39 mouse cellular contexts compared by ENCODE assay signal in genomic region chr1:131042721-131043120, GRCm38 (mm10). TPM values are rescaled to one million over a fixed set of nuclear protein-coding genes. Genes with fewer than 3 reads are reported as not detected.
"Had no signal": no experiment of that assay in that cellular context is flagged by ENCODE, and none has a peak within 500 bp of the region (broad histone marks: within the 10 kb centered on the region; RNA-seq: fewer than 3 reads in every experiment).

No protein-coding gene starts in this region.

- H3K27me3 ChIP-seq: heart, embryonic 13.5 days; heart, embryonic 15.5 days; hindbrain, embryonic 13.5 days; hindbrain, embryonic 15.5 days; kidney, embryonic 15.5 days; limb, embryonic 12.5 days had no signal

- ATAC-seq: forebrain, postnatal 0 days; hindbrain, postnatal 0 days; intestine, embryonic 16.5 days had no signal

- H3K4me3 ChIP-seq: heart, embryonic 13.5 days; heart, embryonic 15.5 days; hindbrain, embryonic 13.5 days; hindbrain, embryonic 15.5 days; kidney, embryonic 15.5 days; limb, embryonic 10.5 days; limb, embryonic 12.5 days had no signal

- H3K9me3 ChIP-seq: heart, embryonic 13.5 days; heart, embryonic 15.5 days; hindbrain, embryonic 15.5 days; kidney, embryonic 15.5 days; limb, embryonic 10.5 days had no signal

- DNase-seq: forebrain, postnatal 0 days; gastrocnemius, postnatal 14 days; gastrocnemius, postnatal 36 days; heart, adult 18-20 months; heart, postnatal 36 days; kidney, adult 11 months; kidney, adult 2 months; kidney, adult 9 months; kidney, postnatal 14 days; kidney, postnatal 36 days; layer of hippocampus, adult 9-11 months; layer of hippocampus, postnatal 36 days; liver had no signal

- H3K9ac ChIP-seq: forebrain, postnatal 0 days; heart, embryonic 13.5 days; heart, embryonic 15.5 days; hindbrain, embryonic 13.5 days; hindbrain, embryonic 15.5 days; kidney, embryonic 15.5 days; limb, embryonic 12.5 days had no signal

- H3K36me3 ChIP-seq: heart, embryonic 13.5 days; heart, embryonic 15.5 days; hindbrain, embryonic 13.5 days; hindbrain, embryonic 15.5 days; kidney, embryonic 15.5 days; limb, embryonic 10.5 days; limb, embryonic 12.5 days had no signal

- H3K27ac ChIP-seq: heart, embryonic 13.5 days; heart, embryonic 15.5 days; hindbrain, embryonic 13.5 days; hindbrain, embryonic 15.5 days; hindbrain, postnatal 0 days; kidney, embryonic 15.5 days; kidney, postnatal 0 days; limb, embryonic 10.5 days; limb, embryonic 12.5 days had no signal

- H3K4me1 ChIP-seq: hindbrain, embryonic 13.5 days; hindbrain, embryonic 15.5 days; kidney, embryonic 15.5 days; limb, embryonic 10.5 days; limb, embryonic 12.5 days had no signal

- H3K4me2 ChIP-seq: heart, embryonic 11.5 days; heart, embryonic 13.5 days; heart, embryonic 15.5 days; hindbrain, embryonic 13.5 days; hindbrain, embryonic 15.5 days; kidney, embryonic 15.5 days; limb, embryonic 12.5 days; liver, embryonic 11.5 days had no signal

RNA-seq across cellular contexts. Expression of gene Il10, which starts 23.1 kb away (rescaled TPM):
- total RNA-seq: forebrain, postnatal 0 days; gastrocnemius, adult 18-20 months; gastrocnemius, adult 8-10 months; gastrocnemius, postnatal 14 days; gastrocnemius, postnatal 36 days; heart, adult 18-20 months; heart, adult 8-10 months; heart, postnatal 36 days; hindbrain, postnatal 0 days; layer of hippocampus, adult 18-20 months; layer of hippocampus, adult 8-10 months; layer of hippocampus, postnatal 14 days; layer of hippocampus, postnatal 36 days; left cerebral cortex, adult 18-20 months; left cerebral cortex, adult 8-10 months; left cerebral cortex, postnatal 14 days; left cerebral cortex, postnatal 36 days had no signal
- polyA plus RNA-seq: forebrain, postnatal 0 days; gonadal fat pad, adult 2 months; heart, embryonic 11.5 days; heart, embryonic 13.5 days; heart, embryonic 15.5 days; heart, postnatal 0 days; hindbrain, embryonic 11.5 days; hindbrain, embryonic 13.5 days; hindbrain, embryonic 15.5 days; hindbrain, postnatal 0 days; intestine, embryonic 14.5 days; intestine, embryonic 16.5 days; kidney, adult 2 months; kidney, embryonic 15.5 days; limb, embryonic 10.5 days; liver, embryonic 11.5 days had no signal
